Mouse (Mus musculus) ES-CJ7 (cell line): Measurements from ENCODE around the gene Ccdc174.

ENCODE experiments used
- DNase-seq: peaks from one replicate; pipeline ENCODE4 v3.0.0; 2011; ENCODE audit warnings: low read depth, low spot score

Gene Ccdc174

DNA sequence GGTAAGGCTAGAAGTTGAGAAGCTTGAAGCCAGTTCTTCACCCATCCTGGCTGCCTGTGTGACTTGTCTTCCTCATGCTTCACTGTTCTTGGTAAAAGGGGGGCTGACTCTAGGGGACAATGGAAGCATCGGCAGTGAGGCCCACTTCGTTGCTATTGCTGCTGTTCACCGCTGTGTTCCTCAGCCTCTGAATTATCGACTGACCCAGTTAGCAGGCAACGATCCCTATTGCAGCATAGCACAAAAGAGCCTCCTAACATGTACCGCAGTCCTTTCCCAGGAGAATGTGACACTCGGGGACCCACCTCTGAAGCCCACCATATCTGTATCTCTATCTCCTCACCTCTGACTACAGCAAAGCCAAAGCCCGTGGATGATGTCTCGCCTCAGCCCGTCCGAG is 39.9 kb downstream of the Ccdc174 start:
- no peak for DNase-seq

DNA sequence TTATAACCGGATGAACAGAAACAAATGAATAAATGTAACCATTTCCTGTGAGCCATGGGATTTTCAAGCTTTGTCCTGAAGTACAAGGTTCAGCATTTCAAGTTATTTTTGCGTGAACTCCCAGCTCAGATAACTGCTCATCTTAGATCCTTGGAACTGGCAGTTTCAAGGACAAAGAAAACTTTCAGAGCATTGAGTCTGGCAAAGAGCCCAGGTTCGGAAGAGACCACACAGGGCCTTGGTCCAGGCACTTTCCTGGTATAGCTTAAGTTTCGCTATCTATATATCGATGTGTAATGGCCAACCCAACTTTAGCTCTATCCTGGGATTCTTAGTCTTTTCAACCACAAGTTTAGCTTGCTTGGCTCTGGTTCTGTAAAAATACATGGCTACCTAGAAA is 53.4 kb downstream of the Ccdc174 start:
- DNase-seq = no peak

- no peak for DNase-seq
Observed at GRCm38 (mm10) chr6:91938491-91938890, 60.6 kb downstream of the Ccdc174 start.

DNA sequence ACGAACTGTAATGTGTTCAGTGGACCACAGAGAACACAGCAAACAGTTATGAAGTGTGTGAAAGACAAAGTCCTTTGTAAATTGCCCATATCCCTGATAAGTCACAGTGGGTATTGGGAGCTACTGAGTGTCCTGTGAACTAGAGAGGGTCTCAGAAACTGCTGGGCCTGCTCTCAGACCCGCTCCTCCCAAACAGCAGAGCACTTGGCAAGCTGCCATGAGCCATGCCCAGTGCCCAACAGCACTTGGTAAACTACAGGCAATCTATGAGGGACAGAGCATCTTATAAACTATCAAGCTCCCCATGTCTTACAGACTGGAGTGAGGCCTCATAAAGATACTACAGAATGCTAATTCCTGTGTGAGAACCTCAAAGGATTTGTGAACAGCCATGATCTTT is 70.6 kb downstream of the Ccdc174 start:
- DNase-seq = no peak
